Mouse (Mus musculus): ENCODE results near the gene Ddr1.

- TF ChIP-seq CTCF (IDR thresholded peaks at IDR 0.05; ENCODE audit: low read depth, low read length) (no peak), POLR2A (IDR thresholded peaks at IDR 0.05; ENCODE audit: insufficient read depth, low read length) (no peak)
Measured at GRCm38 (mm10) chr17:35639352-35639751, 65.1 kb downstream of the Ddr1 start.

Measured in ES-Bruce4 (cell line).